Mouse (Mus musculus): Measurements from ENCODE around the gene Sgk1. TPM values are rescaled to one million over a fixed set of nuclear protein-coding genes. Genes with fewer than 3 reads are reported as not detected.

The Sgk1 gene
- polyA plus RNA-seq, 1 experiment: 40.4 TPM

DNA sequence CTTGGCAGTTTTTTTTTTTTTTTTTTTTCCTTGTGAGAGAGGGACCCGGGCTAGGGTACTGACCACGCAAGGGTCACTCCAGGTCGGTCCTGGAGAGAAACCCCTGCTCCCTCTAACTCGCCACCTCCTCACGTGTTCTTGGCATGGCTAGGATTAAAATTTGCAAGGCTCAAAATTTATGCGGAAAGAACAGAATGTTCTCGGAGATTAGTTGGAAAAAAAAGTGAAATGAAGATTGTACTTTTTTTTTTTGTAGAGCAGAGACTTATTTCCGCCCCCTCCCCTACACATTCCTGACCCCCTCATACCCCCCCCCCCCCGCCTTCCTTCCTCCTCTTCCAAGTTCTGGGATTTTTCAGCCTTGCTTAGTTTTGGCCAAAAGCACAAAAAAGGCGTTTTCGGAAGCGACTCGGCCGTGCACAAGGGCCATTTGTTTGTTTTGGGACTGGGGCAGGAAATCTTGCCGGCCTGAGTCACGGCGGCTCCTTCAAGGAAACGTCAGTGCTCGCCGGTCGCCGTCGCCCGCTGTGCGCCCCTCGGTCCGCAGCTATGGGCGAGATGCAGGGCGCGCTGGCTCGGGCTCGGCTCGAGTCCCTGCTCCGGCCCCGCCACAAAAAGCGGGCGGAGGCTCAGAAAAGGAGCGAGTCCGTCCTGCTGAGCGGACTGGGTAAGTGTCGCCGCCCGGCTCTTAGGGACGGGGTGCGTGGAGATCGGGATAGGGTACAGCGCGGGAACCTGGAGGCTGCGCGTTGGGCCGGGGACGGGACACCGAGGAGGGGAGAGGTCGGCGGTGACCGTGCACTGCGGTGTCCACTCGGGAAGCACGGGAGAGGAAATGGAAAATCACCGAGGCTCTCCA lies 111.8 kb downstream of the Sgk1 start:
- H3K4me3 ChIP-seq (replicated peaks; ENCODE audit: insufficient read depth, low read depth, low read length): peak overlapping the region; percentile 85
- peak overlapping the region; percentile 90 for H3K27ac ChIP-seq (ENCODE audit: insufficient read depth, low read length)
- peaks cover 5% of the 10 kb centered on the region for H3K4me1 ChIP-seq (ENCODE audit: control insufficient read depth, insufficient read depth, low read length)
- under 1% methylated on average over 60 of the region's 60 CpGs for WGBS
- H3K27me3 ChIP-seq (ENCODE audit: control insufficient read depth, insufficient read depth, low read length): no peaks in the 10 kb centered on the region
- TF ChIP-seq CTCF (IDR thresholded peaks at IDR 0.05; ENCODE audit: borderline replicate concordance, insufficient read depth, low read depth, low read length) (no peak), POLR2A (IDR thresholded peaks at IDR 0.05; ENCODE audit: borderline replicate concordance, insufficient read depth, low read length) (no peak)
- peak in 1 of 2 experiments; percentile 36 for DNase-seq

DNA sequence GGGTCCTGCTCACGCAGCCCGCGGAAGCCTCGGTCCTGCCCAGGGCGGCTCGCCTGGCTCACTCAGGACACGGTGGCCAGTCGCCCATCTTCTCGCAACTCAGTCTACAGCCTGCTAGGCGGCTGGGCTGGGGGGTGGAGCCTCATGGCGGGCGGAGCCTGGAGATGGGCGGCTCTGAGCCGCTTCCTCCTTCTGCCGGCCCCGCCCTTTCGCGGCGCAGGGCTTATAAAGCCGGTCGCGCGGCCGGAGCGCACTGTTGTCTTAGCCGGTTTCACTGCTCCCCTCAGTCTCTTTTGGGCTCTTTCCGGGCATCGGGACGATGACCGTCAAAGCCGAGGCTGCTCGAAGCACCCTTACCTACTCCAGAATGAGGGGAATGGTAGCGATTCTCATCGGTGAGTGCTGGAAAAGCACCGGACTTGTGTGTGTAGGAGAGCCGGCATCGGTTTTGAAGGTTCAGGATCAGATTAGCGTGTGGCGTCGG lies 112.5 kb downstream of the Sgk1 start:
- peaks cover 5% of the 10 kb centered on the region for H3K4me1 ChIP-seq (ENCODE audit: control insufficient read depth, insufficient read depth, low read length)
- no peak for TF ChIP-seq CTCF (IDR thresholded peaks at IDR 0.05; ENCODE audit: borderline replicate concordance, insufficient read depth, low read depth, low read length)
- peak; percentile 87 for TF ChIP-seq POLR2A (IDR thresholded peaks at IDR 0.05; ENCODE audit: borderline replicate concordance, insufficient read depth, low read length)
- peak overlapping the region; percentile 90 for H3K27ac ChIP-seq (ENCODE audit: insufficient read depth, low read length)
- peak; percentile 96 to 98 for DNase-seq
- H3K27me3 ChIP-seq (ENCODE audit: control insufficient read depth, insufficient read depth, low read length): no peaks in the 10 kb centered on the region
- peak overlapping the region; percentile 85 for H3K4me3 ChIP-seq (replicated peaks; ENCODE audit: insufficient read depth, low read depth, low read length)
- under 1% methylated on average over 40 of the region's 40 CpGs for WGBS

DNA sequence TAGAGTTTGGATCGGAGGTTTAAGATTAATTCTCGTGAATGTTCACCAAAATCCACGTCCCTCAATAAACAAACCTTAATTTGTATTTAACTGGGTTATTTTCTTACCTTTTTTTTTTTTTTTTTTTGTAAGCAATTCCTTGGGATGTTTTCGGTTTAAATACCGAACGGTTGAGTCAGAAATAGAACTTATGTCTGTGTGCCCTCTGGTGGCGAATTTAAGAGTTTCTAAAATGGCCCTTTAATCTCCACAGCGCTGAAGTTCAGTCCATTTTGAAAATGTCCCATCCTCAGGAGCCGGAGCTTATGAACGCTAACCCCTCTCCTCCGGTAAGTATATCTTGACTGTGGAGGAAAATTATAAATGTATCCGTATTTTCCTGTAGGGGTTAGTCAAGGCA lies 113.2 kb downstream of the Sgk1 start:
- H3K4me3 ChIP-seq (replicated peaks; ENCODE audit: insufficient read depth, low read depth, low read length): peak overlapping the region; percentile 85
- H3K27ac ChIP-seq (ENCODE audit: insufficient read depth, low read length): no peak overlapping the region
- no peak for TF ChIP-seq POLR2A (IDR thresholded peaks at IDR 0.05; ENCODE audit: borderline replicate concordance, insufficient read depth, low read length)
- peak; percentile 23; the same call in 1 of the 2 replicates for TF ChIP-seq CTCF (IDR thresholded peaks at IDR 0.05; ENCODE audit: borderline replicate concordance, insufficient read depth, low read depth, low read length)
- no peaks in the 10 kb centered on the region for H3K27me3 ChIP-seq (ENCODE audit: control insufficient read depth, insufficient read depth, low read length)
- DNase-seq: peak; percentile 51 to 72
- 5% methylated on average over 12 of the region's 12 CpGs for WGBS
- H3K4me1 ChIP-seq (ENCODE audit: control insufficient read depth, insufficient read depth, low read length): peaks cover 5% of the 10 kb centered on the region

DNA sequence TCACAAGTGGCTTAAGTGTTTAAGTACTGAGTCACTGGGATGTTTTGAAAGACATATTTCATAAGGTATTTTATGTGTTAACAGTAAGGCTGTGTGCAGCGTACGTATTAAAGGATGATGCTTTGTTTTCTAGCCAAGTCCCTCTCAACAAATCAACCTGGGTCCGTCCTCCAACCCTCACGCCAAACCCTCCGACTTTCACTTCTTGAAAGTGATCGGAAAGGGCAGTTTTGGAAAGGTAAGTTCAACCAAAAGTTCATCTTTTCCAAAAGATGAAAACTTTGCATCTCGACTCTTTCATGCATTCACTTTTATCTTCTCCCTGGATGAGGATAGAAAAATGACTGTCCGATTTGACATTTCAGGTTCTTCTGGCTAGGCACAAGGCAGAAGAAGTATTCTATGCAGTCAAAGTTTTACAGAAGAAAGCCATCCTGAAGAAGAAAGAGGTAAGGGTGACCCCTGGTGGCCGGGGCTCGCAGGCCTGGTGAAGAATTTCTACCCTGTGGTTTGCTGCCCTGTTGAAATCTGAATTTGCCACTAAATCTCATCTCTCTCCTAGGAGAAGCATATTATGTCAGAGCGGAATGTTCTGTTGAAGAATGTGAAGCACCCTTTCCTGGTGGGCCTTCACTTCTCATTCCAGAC lies 113.8 kb downstream of the Sgk1 start:
- Histone ChIP-seq H3K4me3 (replicated peaks; ENCODE audit: insufficient read depth, low read depth, low read length) (peak overlapping the region; percentile 41), H3K27me3 (ENCODE audit: control insufficient read depth, insufficient read depth, low read length) (no peaks in the 10 kb centered on the region), H3K4me1 (ENCODE audit: control insufficient read depth, insufficient read depth, low read length) (peaks cover 5% of the 10 kb centered on the region), H3K27ac (ENCODE audit: insufficient read depth, low read length) (no peak overlapping the region)
- TF ChIP-seq CTCF (IDR thresholded peaks at IDR 0.05; ENCODE audit: borderline replicate concordance, insufficient read depth, low read depth, low read length): peak; percentile 73
- TF ChIP-seq POLR2A (IDR thresholded peaks at IDR 0.05; ENCODE audit: borderline replicate concordance, insufficient read depth, low read length): no peak
- 49% methylated on average over 11 of the region's 11 CpGs for WGBS
- DNase-seq: peak; percentile 63 to 75

DNA sequence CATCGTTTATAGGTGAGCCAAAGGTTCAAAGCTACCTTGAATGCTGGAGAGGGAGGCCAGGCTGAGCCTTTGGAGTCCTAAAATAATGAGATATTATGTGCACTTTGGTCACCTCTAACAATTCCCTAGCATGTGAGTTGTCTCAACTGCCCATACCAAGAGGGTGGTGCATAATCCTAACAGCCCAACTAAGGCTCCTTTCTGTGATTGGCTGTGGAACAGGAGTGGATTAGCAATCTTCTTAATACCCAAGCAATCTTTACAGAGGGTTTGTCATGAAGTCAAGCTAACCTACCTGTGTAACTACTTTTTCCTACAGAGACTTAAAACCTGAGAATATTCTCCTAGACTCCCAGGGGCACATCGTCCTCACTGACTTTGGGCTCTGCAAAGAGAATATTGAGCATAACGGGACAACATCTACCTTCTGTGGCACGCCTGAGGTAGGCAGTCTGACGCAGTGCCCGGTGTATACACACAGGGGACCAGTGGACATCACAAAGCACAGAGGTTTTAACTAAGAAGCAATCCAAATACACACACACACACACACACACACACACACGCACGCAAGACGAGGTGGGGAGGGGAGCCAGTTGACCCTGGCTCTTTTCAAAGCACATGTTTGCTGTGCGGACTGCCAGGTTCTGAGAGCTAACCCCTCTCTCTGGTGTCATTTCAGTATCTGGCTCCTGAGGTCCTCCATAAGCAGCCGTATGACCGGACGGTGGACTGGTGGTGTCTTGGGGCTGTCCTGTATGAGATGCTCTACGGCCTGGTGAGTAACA lies 114.9 kb downstream of the Sgk1 start:
- Histone ChIP-seq H3K4me1 (ENCODE audit: control insufficient read depth, insufficient read depth, low read length) (peaks cover 5% of the 10 kb centered on the region), H3K27ac (ENCODE audit: insufficient read depth, low read length) (no peak overlapping the region), H3K4me3 (replicated peaks; ENCODE audit: insufficient read depth, low read depth, low read length) (peak overlapping the region; percentile 40), H3K27me3 (ENCODE audit: control insufficient read depth, insufficient read depth, low read length) (no peaks in the 10 kb centered on the region)
- DNase-seq: no peak
- no peak for TF ChIP-seq CTCF (IDR thresholded peaks at IDR 0.05; ENCODE audit: borderline replicate concordance, insufficient read depth, low read depth, low read length)
- no peak for TF ChIP-seq POLR2A (IDR thresholded peaks at IDR 0.05; ENCODE audit: borderline replicate concordance, insufficient read depth, low read length)
- WGBS: 85% methylated on average over 14 of the region's 14 CpGs

DNA sequence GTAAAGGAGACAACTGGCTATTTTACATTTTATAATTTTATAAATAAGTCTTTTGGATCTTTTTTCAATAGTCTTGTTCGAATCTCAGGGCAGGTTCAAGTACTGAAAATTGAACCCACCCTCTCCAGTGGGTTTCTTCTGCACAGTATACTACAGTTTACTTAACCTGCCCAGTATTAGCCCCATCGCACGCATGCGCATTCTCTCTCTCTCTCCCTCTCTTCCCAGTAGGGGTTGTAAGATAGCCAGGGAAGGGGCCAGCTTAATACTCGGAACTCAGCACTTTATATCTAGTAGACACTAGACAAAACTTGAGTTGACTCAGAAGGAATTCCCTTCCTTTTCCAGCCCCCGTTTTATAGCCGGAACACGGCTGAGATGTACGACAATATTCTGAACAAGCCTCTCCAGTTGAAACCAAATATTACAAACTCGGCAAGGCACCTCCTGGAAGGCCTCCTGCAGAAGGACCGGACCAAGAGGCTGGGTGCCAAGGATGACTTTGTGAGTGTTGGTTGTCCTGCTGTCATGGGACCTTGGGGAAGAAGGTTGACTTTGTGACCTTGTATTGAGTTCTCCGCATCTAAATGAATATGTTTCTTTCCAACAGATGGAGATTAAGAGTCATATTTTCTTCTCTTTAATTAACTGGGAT lies 115.7 kb downstream of the Sgk1 start:
- H3K27me3 ChIP-seq (ENCODE audit: control insufficient read depth, insufficient read depth, low read length): no peaks in the 10 kb centered on the region
- no peak for TF ChIP-seq CTCF (IDR thresholded peaks at IDR 0.05; ENCODE audit: borderline replicate concordance, insufficient read depth, low read depth, low read length)
- TF ChIP-seq POLR2A (IDR thresholded peaks at IDR 0.05; ENCODE audit: borderline replicate concordance, insufficient read depth, low read length): no peak
- H3K4me1 ChIP-seq (ENCODE audit: control insufficient read depth, insufficient read depth, low read length): peaks cover 2% of the 10 kb centered on the region
- peak overlapping the region; percentile 41 for H3K4me3 ChIP-seq (replicated peaks; ENCODE audit: insufficient read depth, low read depth, low read length)
- no peak for DNase-seq
- 59% methylated on average over 12 of the region's 12 CpGs for WGBS
- no peak overlapping the region; the same call in 1 of the 2 replicates for H3K27ac ChIP-seq (ENCODE audit: insufficient read depth, low read length)
